Mouse (Mus musculus): ENCODE data around the gene Hs3st5. TPM values are rescaled to one million over a fixed set of nuclear protein-coding genes. Genes with fewer than 3 reads are reported as not detected.

Hs3st5 gene
- polyA plus RNA-seq, 2 experiments = 0.02 TPM; not detected in 1

GRCm38 (mm10) chr10:36556128-36556527 lies 49.5 kb downstream of the Hs3st5 start:
- H3K9me3 ChIP-seq (ENCODE audit: control insufficient read depth, low read length) = no peaks in the 10 kb centered on the region
- no peak overlapping the region for H3K9ac ChIP-seq (replicated peaks)
- no peaks in the 10 kb centered on the region for H3K27me3 ChIP-seq (ENCODE audit: control insufficient read depth, insufficient read depth, low read length)
- no peaks in the 10 kb centered on the region for H3K4me1 ChIP-seq (replicated peaks; ENCODE audit: control insufficient read depth in 2 of 2, insufficient read depth in 2 of 2, low read length in 1 of 2)
- TF ChIP-seq CTCF (IDR thresholded peaks at IDR 0.05; ENCODE audit: low read depth) (no peak), EP300 (IDR thresholded peaks at IDR 0.05; ENCODE audit: low read depth) (no peak)
- H3K36me3 ChIP-seq (replicated peaks; ENCODE audit: control insufficient read depth, insufficient read depth, low read depth) = no peaks in the 10 kb centered on the region
- no peak for DNase-seq (ENCODE audit: low read depth in 3 of 3, low spot score in 3 of 3)
- no peak overlapping the region for H3K4me2 ChIP-seq (ENCODE audit: low read depth)
- no peak for ATAC-seq (ENCODE audit: insufficient read depth)
- no peak overlapping the region for H3K27ac ChIP-seq
- no peak overlapping the region for H3K4me3 ChIP-seq (ENCODE audit: insufficient read depth in 1 of 2, low read depth in 2 of 2, low read length in 2 of 2)
- WGBS (ENCODE audit: insufficient replicate concordance) = 62% methylated on average over 2 of the region's 2 CpGs

- TF ChIP-seq CTCF (IDR thresholded peaks at IDR 0.05; ENCODE audit: low read depth) = no peak
- no peak for TF ChIP-seq EP300 (IDR thresholded peaks at IDR 0.05; ENCODE audit: low read depth)
- 62% methylated on average over 6 of the region's 6 CpGs for WGBS (ENCODE audit: insufficient replicate concordance)
- H3K27me3 ChIP-seq (ENCODE audit: control insufficient read depth, insufficient read depth, low read length) = no peaks in the 10 kb centered on the region
- no peak for ATAC-seq (ENCODE audit: insufficient read depth)
- H3K4me1 ChIP-seq (replicated peaks; ENCODE audit: control insufficient read depth in 2 of 2, insufficient read depth in 2 of 2, low read length in 1 of 2) = no peaks in the 10 kb centered on the region
- H3K9me3 ChIP-seq (ENCODE audit: control insufficient read depth, low read length) = no peaks in the 10 kb centered on the region
- H3K36me3 ChIP-seq (replicated peaks; ENCODE audit: control insufficient read depth, insufficient read depth, low read depth) = no peaks in the 10 kb centered on the region
- no peak overlapping the region for H3K27ac ChIP-seq
- H3K9ac ChIP-seq (replicated peaks) = no peak overlapping the region
- H3K4me3 ChIP-seq (ENCODE audit: insufficient read depth in 1 of 2, low read depth in 2 of 2, low read length in 2 of 2) = no peak overlapping the region
- DNase-seq (ENCODE audit: low read depth in 3 of 3, low spot score in 3 of 3) = no peak
- no peak overlapping the region for H3K4me2 ChIP-seq (ENCODE audit: low read depth)
These were observed 51.1 kb downstream of the Hs3st5 start for GRCm38 (mm10) chr10:36557673-36558072.

- H3K9ac ChIP-seq (replicated peaks) = no peak overlapping the region
- DNase-seq (ENCODE audit: low read depth in 3 of 3, low spot score in 3 of 3) (no peak), ATAC-seq (ENCODE audit: insufficient read depth) (no peak)
- no peaks in the 10 kb centered on the region for H3K9me3 ChIP-seq (ENCODE audit: control insufficient read depth, low read length)
- H3K4me1 ChIP-seq (replicated peaks; ENCODE audit: control insufficient read depth in 2 of 2, insufficient read depth in 2 of 2, low read length in 1 of 2) = no peaks in the 10 kb centered on the region
- H3K4me2 ChIP-seq (ENCODE audit: low read depth) = no peak overlapping the region
- H3K4me3 ChIP-seq (ENCODE audit: insufficient read depth in 1 of 2, low read depth in 2 of 2, low read length in 2 of 2) = no peak overlapping the region
- H3K36me3 ChIP-seq (replicated peaks; ENCODE audit: control insufficient read depth, insufficient read depth, low read depth) = no peaks in the 10 kb centered on the region
- H3K27ac ChIP-seq = no peak overlapping the region
- WGBS (ENCODE audit: insufficient replicate concordance) = 61% methylated on average over 5 of the region's 5 CpGs
- TF ChIP-seq CTCF (IDR thresholded peaks at IDR 0.05; ENCODE audit: low read depth) (no peak), EP300 (IDR thresholded peaks at IDR 0.05; ENCODE audit: low read depth) (no peak)
- no peaks in the 10 kb centered on the region for H3K27me3 ChIP-seq (ENCODE audit: control insufficient read depth, insufficient read depth, low read length)
These were observed 52.1 kb downstream of the Hs3st5 start for GRCm38 (mm10) chr10:36558736-36559135.

GRCm38 (mm10) chr10:36567258-36567657 lies 60.6 kb downstream of the Hs3st5 start:
- 25% methylated on average over 2 of the region's 2 CpGs for WGBS (ENCODE audit: insufficient replicate concordance)
- ATAC-seq (ENCODE audit: insufficient read depth) (no peak), DNase-seq (ENCODE audit: low read depth in 3 of 3, low spot score in 3 of 3) (no peak)
- no peaks in the 10 kb centered on the region for H3K27me3 ChIP-seq (ENCODE audit: control insufficient read depth, insufficient read depth, low read length)
- no peak overlapping the region for H3K4me3 ChIP-seq (ENCODE audit: insufficient read depth in 1 of 2, low read depth in 2 of 2, low read length in 2 of 2)
- H3K27ac ChIP-seq = no peak overlapping the region
- H3K9ac ChIP-seq (replicated peaks) = no peak overlapping the region
- H3K4me2 ChIP-seq (ENCODE audit: low read depth) = no peak overlapping the region
- no peaks in the 10 kb centered on the region for H3K36me3 ChIP-seq (replicated peaks; ENCODE audit: control insufficient read depth, insufficient read depth, low read depth)
- H3K4me1 ChIP-seq (replicated peaks; ENCODE audit: control insufficient read depth in 2 of 2, insufficient read depth in 2 of 2, low read length in 1 of 2) = no peaks in the 10 kb centered on the region
- H3K9me3 ChIP-seq (ENCODE audit: control insufficient read depth, low read length) = no peaks in the 10 kb centered on the region
- no peak for TF ChIP-seq CTCF (IDR thresholded peaks at IDR 0.05; ENCODE audit: low read depth)
- TF ChIP-seq EP300 (IDR thresholded peaks at IDR 0.05; ENCODE audit: low read depth) = no peak

- 45% methylated on average over 3 of the region's 3 CpGs for WGBS (ENCODE audit: insufficient replicate concordance)
- Histone ChIP-seq H3K36me3 (replicated peaks; ENCODE audit: control insufficient read depth, insufficient read depth, low read depth) (no peaks in the 10 kb centered on the region), H3K9me3 (ENCODE audit: control insufficient read depth, low read length) (no peaks in the 10 kb centered on the region), H3K9ac (replicated peaks) (no peak overlapping the region), H3K27me3 (ENCODE audit: control insufficient read depth, insufficient read depth, low read length) (no peaks in the 10 kb centered on the region), H3K4me2 (ENCODE audit: low read depth) (no peak overlapping the region), H3K4me1 (replicated peaks; ENCODE audit: control insufficient read depth in 2 of 2, insufficient read depth in 2 of 2, low read length in 1 of 2) (no peaks in the 10 kb centered on the region), H3K27ac (no peak overlapping the region), H3K4me3 (ENCODE audit: insufficient read depth in 1 of 2, low read depth in 2 of 2, low read length in 2 of 2) (no peak overlapping the region)
- no peak for DNase-seq (ENCODE audit: low read depth in 3 of 3, low spot score in 3 of 3)
- TF ChIP-seq EP300 (IDR thresholded peaks at IDR 0.05; ENCODE audit: low read depth) (no peak), CTCF (IDR thresholded peaks at IDR 0.05; ENCODE audit: low read depth) (no peak)
- no peak for ATAC-seq (ENCODE audit: insufficient read depth)
These were observed 65.9 kb downstream of the Hs3st5 start for GRCm38 (mm10) chr10:36572540-36572939.

Data from liver, embryonic 14.5 days (tissue).